Mouse (Mus musculus): ENCODE measurements around the gene Olfr459.

The Olfr459 gene

GRCm38 (mm10) chr6:41775077-41775476 is at the start of gene Olfr459:
Gene Olfr459, minus strand, starts transcription at chr6:41775177.
- DNase-seq (ENCODE audit: low read depth in 2 of 2, low spot score in 2 of 2): no peak

GRCm38 (mm10) chr6:41824086-41824485 is 49.1 kb upstream of the Olfr459 start:
- no peak for DNase-seq (ENCODE audit: low read depth in 2 of 2, low spot score in 2 of 2)

- DNase-seq (ENCODE audit: low read depth in 2 of 2, low spot score in 2 of 2): no peak
Measured at GRCm38 (mm10) chr6:41786700-41787099, 11.7 kb upstream of the Olfr459 start.

GRCm38 (mm10) chr6:41775721-41776120 is 744 bp upstream of the Olfr459 start:
- DNase-seq (ENCODE audit: low read depth in 2 of 2, low spot score in 2 of 2): no peak

- no peak for DNase-seq (ENCODE audit: low read depth in 2 of 2, low spot score in 2 of 2)
Measured at GRCm38 (mm10) chr6:41769872-41770271, 5.1 kb downstream of the Olfr459 start.

- no peak for DNase-seq (ENCODE audit: low read depth in 2 of 2, low spot score in 2 of 2)
Measured at GRCm38 (mm10) chr6:41764306-41764705, 10.7 kb downstream of the Olfr459 start.

GRCm38 (mm10) chr6:41762370-41762757 is 12.6 kb downstream of the Olfr459 start:
- DNase-seq (ENCODE audit: low read depth in 2 of 2, low spot score in 2 of 2): no peak

- DNase-seq (ENCODE audit: low read depth in 2 of 2, low spot score in 2 of 2): peak; percentile 6 to 32
Measured at GRCm38 (mm10) chr6:41761702-41762369, 13.1 kb downstream of the Olfr459 start.

GRCm38 (mm10) chr6:41759618-41760017 is 15.4 kb downstream of the Olfr459 start:
- no peak for DNase-seq (ENCODE audit: low read depth in 2 of 2, low spot score in 2 of 2)

- no peak for DNase-seq (ENCODE audit: low read depth in 2 of 2, low spot score in 2 of 2)
Measured at GRCm38 (mm10) chr6:41758421-41758820, 16.6 kb downstream of the Olfr459 start.

GRCm38 (mm10) chr6:41757199-41757598 is 17.8 kb downstream of the Olfr459 start:
- no peak for DNase-seq (ENCODE audit: low read depth in 2 of 2, low spot score in 2 of 2)

- DNase-seq (ENCODE audit: low read depth in 2 of 2, low spot score in 2 of 2): no peak
Measured at GRCm38 (mm10) chr6:41754626-41755025, 20.4 kb downstream of the Olfr459 start.

- no peak for DNase-seq (ENCODE audit: low read depth in 2 of 2, low spot score in 2 of 2)
Measured at GRCm38 (mm10) chr6:41744664-41745392, 30.1 kb downstream of the Olfr459 start.

GRCm38 (mm10) chr6:41741101-41741500 is 33.9 kb downstream of the Olfr459 start:
- DNase-seq (ENCODE audit: low read depth in 2 of 2, low spot score in 2 of 2): no peak

GRCm38 (mm10) chr6:41734719-41735470 is 40.1 kb downstream of the Olfr459 start:
- DNase-seq (ENCODE audit: low read depth in 2 of 2, low spot score in 2 of 2): no peak

- peak; percentile 4 to 14 for DNase-seq (ENCODE audit: low read depth in 2 of 2, low spot score in 2 of 2)
Measured at GRCm38 (mm10) chr6:41727989-41728609, 46.9 kb downstream of the Olfr459 start.

GRCm38 (mm10) chr6:41721430-41721829 is 53.5 kb downstream of the Olfr459 start:
- no peak for DNase-seq (ENCODE audit: low read depth in 2 of 2, low spot score in 2 of 2)
